Mouse (Mus musculus) heart, adult 8-10 months (tissue): ENCODE data around the gene Orc2. TPM values are rescaled to one million over a fixed set of nuclear protein-coding genes. Genes with fewer than 3 reads are reported as not detected.
A peak's percentile ranks its signal among the peaks of the same experiment; 100 is the strongest.

Source experiments
- DNase-seq: peaks from one replicate; pipeline ENCODE4 v3.0.0; 2022; ENCODE audit warnings: low spot score
- total RNA-seq, 4 experiments: library from RNA; stranded (reverse); gene quantifications; 2 replicates each; pipeline ENCODE4 v1.2.4; 2022

The Orc2 gene
- total RNA-seq = 10 to 100 TPM; 10.1 to 12.4 (median 11.2) TPM

DNA sequence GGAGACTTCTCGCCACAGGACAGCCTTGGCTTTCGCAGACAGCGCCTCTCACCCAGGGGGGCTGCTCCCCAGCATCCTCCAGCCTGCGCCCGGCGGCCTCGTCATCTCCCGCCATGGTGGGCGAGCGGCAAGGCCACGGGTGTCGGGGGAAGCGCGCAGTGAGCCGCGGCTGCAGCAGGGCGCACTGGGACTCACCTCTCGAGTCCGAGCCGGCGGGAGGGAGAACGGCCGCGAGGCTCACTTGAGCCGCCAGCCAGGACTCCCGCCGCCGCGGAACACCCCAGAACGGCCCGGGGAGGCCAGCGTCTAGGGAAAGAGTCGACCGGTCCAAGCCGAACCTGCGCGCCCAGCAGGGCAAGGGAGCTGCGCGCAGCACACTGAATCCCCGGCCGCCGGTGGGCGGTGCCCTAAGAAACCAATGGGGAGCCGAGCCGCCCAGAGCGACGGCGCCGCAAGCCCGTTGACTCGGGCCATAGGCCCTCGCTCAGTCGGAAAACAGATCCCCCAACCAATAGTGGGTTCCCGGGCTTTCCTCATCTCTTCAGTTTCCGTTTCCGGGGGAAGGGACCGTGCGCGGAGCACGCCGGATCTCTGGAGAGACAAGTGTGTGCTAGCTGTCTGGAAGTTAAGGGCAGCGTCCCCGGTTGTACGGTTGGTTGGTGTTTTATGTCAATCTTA lies at the start of gene Orc2:
Gene Orc2, minus strand, starts transcription at position 533 of the 678 bp plus-strand sequence.
- peak; percentile 93 for DNase-seq

DNA sequence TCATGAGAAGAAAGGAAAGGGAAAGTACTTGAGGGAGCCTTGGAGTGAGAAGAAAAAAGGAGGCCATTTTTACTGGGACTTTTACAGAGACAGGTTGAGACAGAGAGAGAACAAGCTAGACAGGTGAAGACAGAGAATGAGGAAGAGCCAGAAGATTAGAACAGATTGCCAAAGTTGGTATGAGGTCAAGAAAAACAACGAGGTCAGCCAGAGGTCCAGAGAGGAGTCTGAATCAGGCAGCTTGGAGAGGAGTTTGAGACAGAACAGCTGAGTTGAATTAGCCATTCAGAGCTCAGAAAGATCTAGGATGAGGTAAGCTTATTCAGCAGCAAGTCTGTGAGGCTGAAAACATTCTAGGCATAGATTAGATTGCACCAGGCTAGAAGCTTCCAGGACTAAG lies 36.5 kb upstream of the Orc2 start:
- DNase-seq = no peak

DNA sequence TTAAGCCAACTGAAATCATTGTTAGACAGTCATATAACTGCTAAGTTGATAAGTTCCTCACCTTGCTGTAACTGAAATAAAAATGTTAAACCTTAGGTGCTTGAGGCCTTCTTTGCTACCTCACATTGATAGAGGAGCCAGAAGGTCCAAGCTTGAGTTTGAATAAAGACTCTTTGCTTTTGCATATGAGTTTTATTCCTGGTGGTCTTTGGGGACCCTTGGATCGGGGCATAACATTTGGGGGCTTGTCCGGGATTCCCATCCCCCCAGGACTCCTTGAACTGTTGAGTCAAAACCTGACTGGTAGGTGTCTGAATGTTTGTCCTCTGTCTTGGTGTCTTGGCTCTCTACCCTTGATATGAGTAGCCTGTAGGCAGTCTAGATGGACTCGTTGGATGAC lies 2.3 kb upstream of the Orc2 start:
- DNase-seq = no peak

DNA sequence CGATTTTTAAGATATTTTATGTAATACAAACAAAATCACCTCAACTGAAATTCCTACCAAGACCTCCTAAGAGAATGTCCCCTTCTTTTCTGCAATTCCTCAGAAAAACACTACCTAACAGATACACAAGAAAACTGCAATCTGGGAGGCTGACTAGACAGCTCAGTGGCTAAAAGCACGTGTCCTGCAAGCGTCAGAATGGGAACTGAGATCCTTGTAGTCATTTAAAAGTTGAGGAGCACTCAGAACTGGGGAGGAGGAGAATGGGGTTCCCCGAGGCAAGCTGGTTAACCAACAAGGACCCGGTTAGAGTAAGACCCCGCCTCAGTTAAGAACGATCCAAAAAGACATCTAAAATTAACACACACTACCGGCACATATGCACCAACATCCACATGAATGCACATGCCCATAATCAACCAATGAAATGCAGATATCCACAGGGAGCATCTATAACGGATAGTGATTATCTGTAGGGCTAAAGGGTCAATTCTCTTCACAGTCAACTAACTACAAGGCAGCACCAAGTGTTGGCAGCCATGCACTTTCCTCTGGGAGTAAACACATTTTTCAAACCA lies 1.0 kb downstream of the Orc2 start:
- DNase-seq = no peak

DNA sequence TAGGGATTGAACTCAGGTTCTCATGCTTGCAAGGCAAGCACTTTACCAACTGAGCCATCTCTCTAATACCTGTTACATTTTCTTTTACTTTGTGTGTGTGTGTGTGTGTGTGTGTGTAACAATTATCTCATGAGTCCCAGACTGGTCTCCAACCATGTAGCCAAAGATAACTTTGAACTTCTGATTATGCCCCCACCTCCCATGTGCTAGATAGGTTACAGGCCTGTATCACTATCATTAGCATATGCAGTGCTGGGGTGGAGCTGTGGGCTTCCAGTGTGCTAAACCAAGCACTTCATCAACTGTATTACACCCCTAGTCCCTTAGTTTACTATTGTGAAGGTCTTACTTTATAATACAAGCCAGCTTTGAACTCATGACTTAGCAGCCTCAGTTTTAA lies 1.8 kb downstream of the Orc2 start:
- DNase-seq = no peak

DNA sequence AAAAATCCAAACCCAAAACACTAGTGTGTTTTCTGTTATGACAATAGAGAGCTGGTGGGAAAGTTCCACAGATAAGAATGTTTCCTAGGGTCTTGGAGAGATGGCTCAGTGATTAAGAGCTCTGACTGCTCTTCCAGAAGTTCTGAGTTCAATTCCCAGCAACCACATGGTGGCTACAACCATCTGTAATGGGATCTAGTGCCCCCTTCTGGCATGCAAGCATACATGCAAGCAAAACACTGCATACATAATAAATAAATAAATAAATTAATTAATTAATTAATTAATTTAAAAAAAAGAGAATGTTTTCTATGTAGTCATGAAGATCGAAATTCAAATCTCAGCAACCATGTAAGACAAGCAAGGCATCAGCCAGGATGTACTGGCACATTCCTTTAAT lies 6.2 kb downstream of the Orc2 start:
- no peak for DNase-seq

DNA sequence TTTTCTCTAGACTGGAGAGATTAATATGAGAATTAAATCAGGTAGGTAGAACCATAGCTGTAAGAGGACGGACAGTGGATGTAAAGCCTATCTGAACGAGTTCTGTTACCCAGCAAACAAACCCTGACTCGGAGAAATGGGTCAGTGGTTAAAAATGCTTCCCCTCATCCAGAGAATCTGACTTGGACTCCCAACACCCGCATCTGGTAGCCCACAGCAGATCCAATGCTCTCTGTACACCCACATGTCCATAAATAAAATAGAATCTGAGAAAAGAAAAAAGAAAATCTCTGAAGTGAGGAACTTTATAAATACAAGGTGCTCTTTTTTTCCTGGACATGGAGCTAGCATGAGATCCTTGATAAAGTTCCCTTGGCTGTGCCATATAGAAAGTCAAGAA lies 7.2 kb downstream of the Orc2 start:
- no peak for DNase-seq

DNA sequence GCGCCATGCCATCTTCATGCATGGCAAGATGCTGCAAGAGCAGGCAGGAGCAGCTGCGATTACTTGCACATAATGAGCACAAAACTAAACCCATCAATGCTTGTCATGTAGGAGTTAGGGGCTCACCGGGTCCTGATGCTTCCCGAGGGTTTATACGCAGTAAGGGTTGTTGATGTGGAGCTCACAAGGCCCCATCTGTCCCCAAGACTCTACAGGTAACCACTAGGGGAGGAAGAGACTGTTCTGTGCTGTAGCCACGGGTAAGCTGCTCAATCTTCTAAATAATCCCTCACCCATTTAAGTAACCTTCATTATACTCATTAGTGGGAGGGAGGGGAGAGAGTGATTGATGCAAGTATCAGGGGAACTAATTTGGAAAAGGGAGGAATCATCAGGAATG lies 9.3 kb downstream of the Orc2 start:
- DNase-seq = no peak

DNA sequence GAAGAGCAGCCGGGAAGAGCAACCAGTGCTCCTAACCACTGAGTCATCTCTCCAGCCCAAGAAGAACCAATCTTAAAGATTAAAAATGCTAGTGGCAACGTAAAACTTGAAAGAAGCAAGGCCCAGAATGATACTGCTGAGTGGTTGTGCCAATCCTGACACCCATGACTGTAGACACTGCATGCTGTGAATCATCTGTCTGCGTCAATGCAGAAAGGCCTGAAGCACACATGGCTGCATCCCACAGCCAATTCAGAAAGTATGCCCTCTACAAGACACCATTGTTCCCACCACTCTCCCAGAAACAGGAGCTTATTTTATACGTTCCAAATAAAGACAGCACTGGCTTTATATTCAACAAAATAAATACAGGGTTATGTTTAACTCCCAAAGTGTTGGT lies 22.3 kb downstream of the Orc2 start:
- no peak for DNase-seq

DNA sequence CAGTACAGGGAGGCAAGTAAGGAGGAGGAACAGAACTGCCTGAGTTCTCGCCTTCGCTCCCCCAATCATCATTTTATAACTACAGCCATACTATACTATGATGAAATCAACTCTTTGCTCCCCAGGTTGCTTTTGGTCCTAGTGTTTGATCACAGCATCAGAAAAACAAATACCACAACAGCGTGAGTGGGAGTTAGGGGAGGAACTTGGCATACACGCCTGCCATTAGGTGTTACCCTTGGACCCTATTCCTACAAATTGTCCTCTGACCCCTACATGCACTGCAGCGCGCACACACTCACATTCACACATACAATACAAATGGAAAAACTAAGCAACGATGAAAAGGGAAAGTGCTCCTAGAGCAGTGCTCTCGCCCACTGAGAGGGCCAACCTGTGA lies 29.2 kb downstream of the Orc2 start:
- no peak for DNase-seq

DNA sequence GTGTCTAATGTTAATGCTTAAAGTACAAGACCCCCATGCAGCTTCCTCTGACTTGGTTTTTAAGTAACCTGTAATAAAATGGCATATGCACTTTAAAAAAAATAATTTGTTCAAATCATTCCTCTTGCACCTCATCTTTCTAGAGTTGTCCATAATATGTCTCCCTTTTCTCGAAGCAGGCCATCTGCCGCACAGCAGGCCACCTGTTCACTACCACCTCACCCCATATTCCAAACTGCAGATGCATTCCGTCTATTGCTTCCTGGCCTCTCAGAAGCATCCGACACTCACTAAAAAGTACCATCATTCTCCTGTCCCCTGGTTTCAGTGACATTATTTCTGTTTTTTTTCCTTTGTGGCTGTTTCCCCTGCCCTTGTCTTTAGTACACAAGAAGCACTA lies 39.3 kb downstream of the Orc2 start:
- no peak for DNase-seq

DNA sequence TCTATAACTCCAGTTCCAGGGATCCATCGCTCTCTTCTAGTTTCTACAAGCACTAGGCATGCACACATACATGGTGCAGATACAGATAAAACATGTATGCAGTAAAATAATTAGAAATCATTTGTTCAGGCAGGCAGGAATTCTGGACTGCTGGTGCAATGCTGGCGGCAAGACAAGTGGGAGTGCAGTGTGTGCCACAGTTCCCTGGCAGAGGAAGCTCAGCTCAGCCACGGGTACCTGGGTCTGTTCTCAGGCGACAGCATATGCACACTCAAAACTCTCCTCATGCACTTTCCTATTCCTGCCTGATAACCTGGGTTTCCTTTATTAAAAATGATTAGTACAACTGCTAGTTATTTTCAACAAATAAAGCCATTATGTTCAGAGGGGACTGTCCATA lies 39.9 kb downstream of the Orc2 start:
- DNase-seq = no peak

DNA sequence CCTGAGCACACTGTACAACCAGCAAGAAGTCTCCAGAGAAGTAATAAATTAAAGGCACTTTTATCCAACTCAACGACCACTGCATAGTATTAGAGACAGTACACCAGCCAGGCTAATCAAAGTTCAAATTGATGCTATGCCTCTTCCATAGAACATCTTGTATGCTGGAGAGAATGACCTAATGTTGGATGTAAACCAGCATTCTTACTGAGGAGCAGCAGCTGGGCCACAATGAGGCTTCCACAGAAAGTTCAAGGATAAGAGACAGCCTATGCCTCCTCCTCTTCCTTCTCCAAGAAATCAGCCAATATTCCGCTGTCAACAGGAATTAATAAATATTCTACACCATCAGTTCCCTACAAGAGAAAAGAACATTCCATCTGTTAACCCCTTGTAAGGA lies 41.0 kb downstream of the Orc2 start:
- no peak for DNase-seq

DNA sequence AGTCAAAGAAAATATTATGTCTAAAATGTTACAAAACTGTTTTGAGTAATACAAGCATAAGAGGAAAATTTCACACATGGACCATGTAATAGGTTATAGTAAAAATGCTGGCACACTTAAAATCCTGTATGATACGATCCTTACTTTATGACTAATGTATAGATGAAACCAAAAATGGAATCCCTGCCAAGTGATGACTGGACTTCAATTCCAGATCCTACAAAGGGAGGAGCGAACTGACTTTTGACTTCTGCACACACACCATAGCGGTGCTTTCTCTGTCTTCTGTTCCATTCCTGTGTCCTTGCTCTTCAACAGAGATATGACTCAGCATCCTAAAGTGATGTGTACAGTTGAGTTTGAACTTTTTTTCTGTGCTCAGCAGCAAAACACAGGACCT lies 44.3 kb downstream of the Orc2 start:
- DNase-seq = no peak

DNA sequence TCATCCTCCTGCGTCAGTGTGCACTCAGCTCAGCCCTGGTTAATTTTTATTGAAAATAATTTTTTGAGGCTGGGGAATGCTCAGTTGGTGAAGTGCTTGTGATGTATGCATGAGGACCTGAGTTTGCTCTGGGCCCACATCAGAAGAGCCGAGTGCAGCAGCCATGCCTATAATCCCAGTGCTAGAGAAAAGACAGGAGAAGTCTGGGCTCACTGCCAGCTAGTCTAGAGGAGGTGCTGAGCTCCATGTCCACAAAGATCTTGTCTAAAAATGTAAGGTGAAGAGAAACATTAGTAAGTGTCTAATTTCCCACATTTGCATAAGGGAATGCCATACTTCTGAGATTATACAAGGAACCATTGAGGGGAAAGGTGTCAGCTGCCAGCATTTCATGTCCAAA lies 46.0 kb downstream of the Orc2 start:
- no peak for DNase-seq

DNA sequence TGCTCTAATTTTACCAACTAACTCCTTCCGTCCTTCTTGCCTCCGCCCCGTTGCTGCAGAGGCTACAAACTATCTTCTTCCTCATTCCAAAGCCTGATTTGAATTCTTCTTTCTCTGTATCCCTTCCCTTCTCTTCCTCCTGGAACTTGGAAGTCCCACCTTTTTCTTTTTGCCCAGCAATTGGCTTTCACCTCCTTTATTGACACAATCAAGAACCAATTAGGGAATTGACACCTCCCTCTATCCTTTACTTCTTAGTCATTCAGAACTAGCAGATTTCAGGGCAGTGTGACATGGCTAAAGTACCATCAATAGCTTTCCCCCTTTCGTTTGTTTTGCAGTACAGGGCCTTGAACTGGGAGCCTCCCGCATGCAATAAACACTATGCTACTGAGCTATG lies 46.7 kb downstream of the Orc2 start:
- DNase-seq = no peak

DNA sequence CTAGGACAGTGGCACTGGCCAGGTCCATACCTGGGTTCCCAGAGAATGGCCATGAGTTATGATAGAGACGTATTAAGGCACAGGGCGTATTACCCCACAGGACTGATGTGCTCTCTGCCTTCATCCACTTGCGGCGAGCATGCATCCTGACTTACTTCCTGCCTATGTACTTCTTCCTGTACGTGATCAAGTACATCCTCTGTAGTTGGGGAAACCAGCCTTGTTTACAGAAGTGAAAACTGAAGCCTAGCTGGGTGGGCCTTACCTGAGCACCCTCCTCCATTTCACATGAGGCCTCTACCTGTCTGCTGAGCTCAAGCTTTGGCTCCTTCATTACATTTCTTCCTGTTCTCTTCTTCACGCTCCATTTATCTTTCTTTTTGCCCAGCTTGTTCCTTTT lies 50.6 kb downstream of the Orc2 start:
- no peak for DNase-seq

DNA sequence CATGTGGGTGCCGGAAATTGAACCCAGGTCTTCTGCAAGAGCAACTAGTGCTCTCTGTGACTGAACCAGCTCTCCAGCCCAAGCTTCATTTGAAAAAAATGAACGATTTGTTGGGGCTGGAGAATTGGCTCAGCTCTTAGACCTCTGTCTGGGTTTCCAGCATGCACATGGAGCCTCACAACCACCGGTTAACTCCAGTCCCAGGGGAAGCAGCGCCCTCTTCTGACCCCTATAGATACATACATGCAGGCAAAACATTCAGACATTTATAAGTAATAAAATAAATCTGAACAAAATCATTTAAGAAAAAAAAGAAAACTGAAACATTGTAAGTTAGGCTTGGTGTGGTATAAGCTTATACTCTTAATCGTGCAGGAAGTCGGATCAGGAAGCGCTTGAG lies 56.5 kb downstream of the Orc2 start:
- no peak for DNase-seq

DNA sequence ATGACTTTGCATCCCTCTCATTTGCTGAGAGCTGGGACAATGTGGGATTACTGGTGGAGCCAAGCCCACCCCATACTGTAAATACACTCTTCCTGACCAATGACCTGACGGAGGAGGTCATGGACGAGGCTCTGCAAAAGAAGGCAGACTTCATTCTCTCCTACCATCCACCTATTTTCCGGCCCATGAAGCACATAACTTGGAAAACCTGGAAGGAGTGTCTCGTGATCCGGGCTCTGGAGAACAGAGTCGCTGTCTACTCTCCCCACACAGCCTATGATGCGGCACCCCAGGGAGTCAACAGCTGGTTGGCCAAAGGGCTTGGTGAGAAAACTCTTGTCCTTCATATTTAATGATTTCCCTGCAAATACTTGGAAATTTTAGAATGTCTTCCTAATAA lies 57.1 kb downstream of the Orc2 start:
- no peak for DNase-seq

DNA sequence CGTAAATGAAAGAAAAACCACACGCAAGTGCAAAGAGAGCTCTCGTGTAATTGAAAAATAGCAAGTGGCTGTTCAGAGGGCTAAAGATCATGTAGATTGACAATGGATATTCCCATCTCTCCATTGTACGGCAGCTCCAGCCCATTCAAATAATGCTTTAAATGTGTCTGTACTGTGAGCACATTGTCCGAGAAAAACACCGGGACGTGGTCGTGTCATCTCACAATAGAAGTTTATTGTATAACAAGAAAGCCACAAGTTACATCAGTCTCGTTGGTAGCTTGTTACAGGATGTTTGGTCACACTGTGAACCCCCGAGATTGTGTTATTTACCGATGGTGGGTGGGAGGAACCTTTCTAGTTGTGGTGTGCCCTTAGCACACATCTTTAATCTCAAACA lies 59.0 kb downstream of the Orc2 start:
- no peak for DNase-seq

DNA sequence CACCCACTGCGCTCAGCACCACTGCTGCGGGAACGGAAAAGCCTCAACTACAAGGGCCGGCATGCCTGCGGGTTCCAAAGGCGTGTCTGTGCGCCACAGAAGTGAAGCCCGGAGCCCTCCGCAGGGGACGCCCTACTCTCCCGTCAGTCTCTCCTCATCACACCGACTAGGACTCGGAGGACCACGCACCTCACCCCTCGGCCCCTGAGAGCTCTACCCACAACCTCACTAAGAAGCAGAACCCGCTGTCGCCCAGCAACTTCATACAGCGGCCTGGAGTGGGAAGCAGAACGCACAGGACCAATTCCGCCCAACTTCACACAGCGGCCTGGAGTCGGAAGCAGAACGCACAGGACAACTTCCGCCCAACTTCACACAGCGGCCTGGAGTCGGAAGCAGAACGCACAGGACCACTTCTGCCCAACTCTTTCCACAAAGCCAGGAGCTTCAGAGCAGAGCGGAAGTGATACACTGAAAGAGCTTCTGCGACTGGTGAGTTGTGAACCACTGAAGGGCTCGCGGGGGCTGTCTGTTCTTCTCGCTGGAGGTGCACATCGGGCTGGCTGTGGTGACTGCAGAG lies 59.7 kb downstream of the Orc2 start, which contains the start of the genes Nif3l1 and Ppil3:
Gene Nif3l1, plus strand, starts transcription at position 9 of the 580 bp plus-strand sequence.
Gene Ppil3, minus strand, starts transcription at position 344 of the 580 bp plus-strand sequence.
- peak; percentile 86 for DNase-seq

DNA sequence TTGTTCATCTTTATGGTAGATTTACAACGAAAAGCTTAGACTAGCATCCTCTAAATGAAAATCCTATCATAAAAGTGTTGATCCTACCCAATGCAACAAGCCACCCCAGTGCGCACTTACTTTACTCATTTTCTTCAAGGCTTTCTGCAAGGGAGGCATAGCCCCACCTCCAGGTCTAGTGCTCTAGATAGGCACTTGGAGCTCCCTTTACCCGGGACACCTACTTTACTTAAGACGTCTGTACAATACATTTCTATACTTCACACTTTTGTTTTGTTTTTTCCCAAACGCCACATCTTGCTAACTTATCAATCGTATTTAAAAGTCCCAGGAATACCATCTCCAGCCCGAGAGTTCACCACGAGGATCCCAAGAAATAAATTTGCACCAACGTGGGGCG lies 60.2 kb downstream of the Orc2 start:
- DNase-seq = no peak

DNA sequence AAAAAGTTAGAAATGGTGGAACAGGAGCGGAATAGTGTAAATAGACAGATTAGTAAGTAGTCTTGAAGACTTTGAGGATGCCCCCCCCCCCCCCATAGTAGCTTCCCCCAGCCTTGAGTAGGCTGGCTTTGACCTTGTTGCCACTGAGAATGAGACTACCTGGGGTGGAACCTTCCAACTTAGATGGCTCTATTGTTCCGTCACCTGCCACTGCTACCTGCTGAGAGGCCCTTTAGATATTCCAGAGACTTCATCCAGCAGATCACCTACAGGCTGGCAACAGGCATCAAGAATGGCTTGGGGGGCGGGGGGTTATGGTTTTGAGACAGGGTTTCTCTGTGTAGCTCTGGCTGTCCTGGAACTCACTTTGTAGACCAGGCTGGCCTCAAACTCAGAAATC lies 80.4 kb downstream of the Orc2 start:
- DNase-seq = no peak
